Mouse (Mus musculus): ENCODE results near the gene Mfap4. TPM values are rescaled to one million over a fixed set of nuclear protein-coding genes. Genes with fewer than 3 reads are reported as not detected.
A peak's percentile ranks its signal among the peaks of the same experiment; 100 is the strongest.

Gene Mfap4
- polyA plus RNA-seq, 1 experiment from 2014 or later: 163 TPM

- DNase-seq (ENCODE audit: low spot score): no peak
- no peaks in the 10 kb centered on the region for H3K27me3 ChIP-seq (replicated peaks; ENCODE audit: low read depth, poor library complexity, severe bottlenecking)
- no peaks in the 10 kb centered on the region for H3K9me3 ChIP-seq
- WGBS: 71% methylated on average over 6 of the region's 6 CpGs
- H3K4me1 ChIP-seq: peaks cover 7% of the 10 kb centered on the region
- no peaks in the 10 kb centered on the region for H3K36me3 ChIP-seq (replicated peaks)
- no peak overlapping the region for H3K4me3 ChIP-seq
- H3K27ac ChIP-seq (replicated peaks): peak overlapping the region; percentile 24
Observed at GRCm38 (mm10) chr11:61498736-61499504, 13.7 kb downstream of the Mfap4 start.

- Histone ChIP-seq H3K27ac (replicated peaks) (no peak overlapping the region; the same call in 1 of the 2 replicates), H3K36me3 (replicated peaks) (peaks cover 9% of the 10 kb centered on the region), H3K9me3 (no peaks in the 10 kb centered on the region), H3K4me1 (peaks cover 20% of the 10 kb centered on the region), H3K27me3 (replicated peaks; ENCODE audit: low read depth, poor library complexity, severe bottlenecking) (no peaks in the 10 kb centered on the region), H3K4me3 (no peak overlapping the region)
- 73% methylated on average over 8 of the region's 8 CpGs for WGBS
- no peak for DNase-seq (ENCODE audit: low spot score)
Observed at GRCm38 (mm10) chr11:61503933-61504332, 18.7 kb downstream of the Mfap4 start.

- WGBS: under 1% methylated on average over 39 of the region's 39 CpGs
- Histone ChIP-seq H3K27ac (replicated peaks) (peak within 1 kb of the TSS; percentile 92), H3K9me3 (no peaks in the 10 kb centered on the region), H3K4me3 (peak within 1 kb of the TSS; percentile 78), H3K36me3 (replicated peaks) (peaks cover 17% of the 10 kb centered on the region), H3K27me3 (replicated peaks; ENCODE audit: low read depth, poor library complexity, severe bottlenecking) (no peaks in the 10 kb centered on the region), H3K4me1 (peaks cover 20% of the 10 kb centered on the region)
- DNase-seq (ENCODE audit: low spot score): peak; percentile 94
Observed at GRCm38 (mm10) chr11:61504713-61505257, 19.6 kb downstream of the Mfap4 start, which contains the start of gene B9d1. Gene B9d1 (plus strand): TSS chr11:61505144.

GRCm38 (mm10) chr11:61514953-61515352, 29.7 kb downstream of the Mfap4 start:
- H3K9me3 ChIP-seq: no peaks in the 10 kb centered on the region
- H3K4me1 ChIP-seq: no peaks in the 10 kb centered on the region
- H3K27me3 ChIP-seq (replicated peaks; ENCODE audit: low read depth, poor library complexity, severe bottlenecking): no peaks in the 10 kb centered on the region
- no peak overlapping the region for H3K4me3 ChIP-seq
- DNase-seq (ENCODE audit: low spot score): peak; percentile 57
- H3K36me3 ChIP-seq (replicated peaks): peaks cover 86% of the 10 kb centered on the region
- H3K27ac ChIP-seq (replicated peaks): no peak overlapping the region
- WGBS: 31% methylated on average over 3 of the region's 3 CpGs

DNA sequence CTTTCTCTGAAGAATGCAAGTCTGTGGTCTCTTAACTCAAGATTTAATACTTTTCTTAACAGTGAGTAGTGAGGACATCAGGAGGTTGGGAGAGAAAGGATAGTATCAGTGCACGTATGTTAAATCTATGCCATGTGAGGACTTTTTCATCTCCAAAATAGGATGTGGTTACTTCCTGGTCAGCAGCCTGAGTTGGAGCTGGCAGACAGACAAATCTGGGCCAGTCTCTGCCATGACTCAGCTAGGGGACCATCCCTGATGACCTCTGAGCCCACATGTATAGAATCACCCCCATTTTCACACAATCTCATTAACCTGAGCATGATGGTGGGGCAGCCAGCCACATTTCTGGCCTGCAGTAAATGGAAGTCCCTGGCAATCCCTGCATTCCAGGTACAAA, 32.7 kb downstream of the Mfap4 start:
- DNase-seq (ENCODE audit: low spot score): no peak
- Histone ChIP-seq H3K36me3 (replicated peaks) (peaks cover 87% of the 10 kb centered on the region), H3K9me3 (no peaks in the 10 kb centered on the region), H3K4me1 (no peaks in the 10 kb centered on the region), H3K27me3 (replicated peaks; ENCODE audit: low read depth, poor library complexity, severe bottlenecking) (no peaks in the 10 kb centered on the region), H3K27ac (replicated peaks) (no peak overlapping the region), H3K4me3 (no peak overlapping the region)
- WGBS: 86% methylated on average over 1 of the region's 1 CpGs

- DNase-seq (ENCODE audit: low spot score): no peak
- Histone ChIP-seq H3K9me3 (no peaks in the 10 kb centered on the region), H3K4me1 (no peaks in the 10 kb centered on the region), H3K27ac (replicated peaks) (no peak overlapping the region), H3K36me3 (replicated peaks) (peaks cover 81% of the 10 kb centered on the region), H3K27me3 (replicated peaks; ENCODE audit: low read depth, poor library complexity, severe bottlenecking) (no peaks in the 10 kb centered on the region), H3K4me3 (no peak overlapping the region)
- 96% methylated on average over 3 of the region's 3 CpGs for WGBS
Observed at GRCm38 (mm10) chr11:61518871-61519270, 33.6 kb downstream of the Mfap4 start.

DNA sequence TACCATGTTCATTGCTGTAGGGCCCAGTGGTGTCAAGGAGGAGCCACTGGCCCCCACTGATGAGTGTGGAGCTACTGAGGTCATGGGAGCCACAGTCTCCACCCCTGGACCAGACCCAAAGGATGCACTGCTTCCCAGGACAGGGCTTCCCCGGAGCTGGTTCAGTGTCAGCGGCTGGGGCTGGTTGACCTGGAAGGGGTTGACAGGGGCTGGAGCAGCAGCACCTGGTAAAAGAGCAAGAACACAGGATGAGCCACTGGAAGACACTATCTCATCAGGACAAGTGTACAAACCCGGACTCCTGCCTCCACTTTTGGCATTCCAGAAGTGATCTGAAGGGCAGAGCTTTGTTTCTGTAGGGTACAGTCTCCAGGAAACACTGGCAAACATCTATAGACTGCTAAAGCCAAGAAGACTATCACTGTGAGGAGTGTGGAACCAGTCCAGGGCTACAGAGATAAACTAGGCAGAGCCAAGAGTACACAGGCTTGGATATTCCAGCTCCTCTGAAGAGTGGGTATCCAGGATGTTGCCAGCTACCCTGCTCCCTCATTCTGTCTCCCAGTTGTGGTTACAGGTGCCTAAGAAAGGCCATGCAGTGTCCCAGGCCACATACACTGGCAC, 34.4 kb downstream of the Mfap4 start:
- Histone ChIP-seq H3K4me3 (no peak overlapping the region), H3K9me3 (no peaks in the 10 kb centered on the region), H3K27ac (replicated peaks) (no peak overlapping the region), H3K4me1 (no peaks in the 10 kb centered on the region), H3K36me3 (replicated peaks) (peaks cover 74% of the 10 kb centered on the region), H3K27me3 (replicated peaks; ENCODE audit: low read depth, poor library complexity, severe bottlenecking) (no peaks in the 10 kb centered on the region)
- no peak for DNase-seq (ENCODE audit: low spot score)
- WGBS: 95% methylated on average over 3 of the region's 3 CpGs

DNA sequence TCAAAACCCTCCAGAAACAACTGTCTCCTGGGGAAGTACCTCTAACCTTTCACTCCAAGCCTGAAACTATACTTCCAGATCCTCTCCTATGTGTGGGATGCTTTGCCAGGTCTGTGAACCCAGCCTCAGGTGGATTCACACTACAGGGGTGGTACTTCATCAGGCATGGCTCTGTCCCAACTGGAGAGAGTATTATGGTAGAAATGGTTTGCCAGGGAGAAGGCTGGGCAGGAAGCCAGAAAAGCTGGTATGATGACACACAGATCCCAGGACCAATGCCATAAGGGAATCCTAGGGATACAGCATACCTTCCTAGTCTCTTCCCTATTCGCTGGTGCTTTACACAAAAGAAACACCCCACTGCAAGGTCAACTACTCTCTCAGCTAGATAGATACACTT, 41.6 kb downstream of the Mfap4 start:
- Histone ChIP-seq H3K4me1 (peaks cover 7% of the 10 kb centered on the region; the same call in 1 of the 2 replicates), H3K4me3 (no peak overlapping the region), H3K36me3 (replicated peaks) (peaks cover 61% of the 10 kb centered on the region), H3K9me3 (no peaks in the 10 kb centered on the region), H3K27me3 (replicated peaks; ENCODE audit: low read depth, poor library complexity, severe bottlenecking) (no peaks in the 10 kb centered on the region), H3K27ac (replicated peaks) (no peak overlapping the region)
- no peak for DNase-seq (ENCODE audit: low spot score)
- WGBS: 91% methylated on average over 1 of the region's 1 CpGs

DNA sequence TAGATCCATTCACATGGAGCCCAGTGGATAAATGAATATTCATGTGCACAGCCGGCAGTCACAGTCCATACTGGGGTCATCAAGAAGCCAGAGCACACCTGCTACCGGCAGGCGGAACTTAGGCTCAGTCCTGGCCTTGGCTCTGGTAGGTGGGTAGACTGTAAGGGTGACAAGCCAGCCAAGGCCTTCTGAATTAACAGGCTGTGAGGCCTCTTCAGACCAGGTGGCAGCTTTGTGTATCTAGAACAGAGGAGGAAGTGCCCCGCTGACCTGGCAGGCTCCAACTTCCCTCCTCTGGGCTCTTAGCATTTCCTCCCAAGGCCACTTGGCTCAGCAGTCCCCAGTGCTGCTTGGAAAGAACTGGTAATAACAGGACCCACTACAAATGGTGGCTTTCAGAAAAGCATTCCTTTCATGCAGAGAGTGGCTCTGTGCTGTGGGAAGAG, 44.1 kb downstream of the Mfap4 start:
- no peak overlapping the region for H3K27ac ChIP-seq (replicated peaks)
- peaks cover 11% of the 10 kb centered on the region for H3K4me1 ChIP-seq
- no peaks in the 10 kb centered on the region for H3K9me3 ChIP-seq
- H3K4me3 ChIP-seq: no peak overlapping the region
- no peak for DNase-seq (ENCODE audit: low spot score)
- peaks cover 66% of the 10 kb centered on the region for H3K36me3 ChIP-seq (replicated peaks)
- H3K27me3 ChIP-seq (replicated peaks; ENCODE audit: low read depth, poor library complexity, severe bottlenecking): no peaks in the 10 kb centered on the region
- WGBS: 60% methylated on average over 4 of the region's 4 CpGs

- H3K36me3 ChIP-seq (replicated peaks): peaks cover 53% of the 10 kb centered on the region
- no peak overlapping the region for H3K4me3 ChIP-seq
- no peaks in the 10 kb centered on the region for H3K27me3 ChIP-seq (replicated peaks; ENCODE audit: low read depth, poor library complexity, severe bottlenecking)
- WGBS: 94% methylated on average over 2 of the region's 2 CpGs
- H3K27ac ChIP-seq (replicated peaks): no peak overlapping the region
- no peak for DNase-seq (ENCODE audit: low spot score)
- H3K4me1 ChIP-seq: peaks cover 15% of the 10 kb centered on the region
- no peaks in the 10 kb centered on the region for H3K9me3 ChIP-seq
Observed at GRCm38 (mm10) chr11:61532820-61533219, 47.6 kb downstream of the Mfap4 start.

GRCm38 (mm10) chr11:61533571-61533970, 48.3 kb downstream of the Mfap4 start:
- peak; percentile 21 for DNase-seq (ENCODE audit: low spot score)

DNA sequence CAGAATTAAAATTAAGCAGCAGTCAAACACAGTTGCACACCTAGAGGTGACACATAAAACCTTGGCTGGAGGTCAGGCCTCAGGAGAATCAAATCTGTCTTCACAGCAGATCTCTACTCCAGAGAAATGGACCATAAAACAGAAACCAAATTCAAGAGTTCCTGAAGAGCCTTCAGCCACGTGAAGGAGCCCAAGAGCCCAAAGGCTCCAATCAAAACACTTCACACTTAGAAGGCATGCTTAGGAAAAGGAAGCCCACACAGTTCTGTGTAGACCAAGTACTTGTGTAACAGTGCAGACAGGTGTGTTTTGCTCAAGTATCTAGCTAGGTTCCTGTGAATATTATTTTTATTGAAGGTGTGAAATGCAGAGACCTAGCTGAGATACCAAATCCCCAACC, 50.3 kb downstream of the Mfap4 start:
- Histone ChIP-seq H3K4me1 (peaks cover 9% of the 10 kb centered on the region), H3K9me3 (no peaks in the 10 kb centered on the region), H3K36me3 (replicated peaks) (peaks cover 41% of the 10 kb centered on the region), H3K27ac (replicated peaks) (no peak overlapping the region), H3K27me3 (replicated peaks; ENCODE audit: low read depth, poor library complexity, severe bottlenecking) (no peaks in the 10 kb centered on the region), H3K4me3 (no peak overlapping the region)
- WGBS: 71% methylated on average over 1 of the region's 1 CpGs
- DNase-seq (ENCODE audit: low spot score): no peak

More at GRCm38 (mm10) chr11:61533571-61533970, 48.3 kb downstream of the Mfap4 start:
- Histone ChIP-seq H3K4me3 (no peak overlapping the region), H3K27ac (replicated peaks) (no peak overlapping the region), H3K36me3 (replicated peaks) (peaks cover 49% of the 10 kb centered on the region), H3K9me3 (no peaks in the 10 kb centered on the region), H3K4me1 (peaks cover 15% of the 10 kb centered on the region), H3K27me3 (replicated peaks; ENCODE audit: low read depth, poor library complexity, severe bottlenecking) (no peaks in the 10 kb centered on the region)
- 61% methylated on average over 5 of the region's 5 CpGs for WGBS

DNA sequence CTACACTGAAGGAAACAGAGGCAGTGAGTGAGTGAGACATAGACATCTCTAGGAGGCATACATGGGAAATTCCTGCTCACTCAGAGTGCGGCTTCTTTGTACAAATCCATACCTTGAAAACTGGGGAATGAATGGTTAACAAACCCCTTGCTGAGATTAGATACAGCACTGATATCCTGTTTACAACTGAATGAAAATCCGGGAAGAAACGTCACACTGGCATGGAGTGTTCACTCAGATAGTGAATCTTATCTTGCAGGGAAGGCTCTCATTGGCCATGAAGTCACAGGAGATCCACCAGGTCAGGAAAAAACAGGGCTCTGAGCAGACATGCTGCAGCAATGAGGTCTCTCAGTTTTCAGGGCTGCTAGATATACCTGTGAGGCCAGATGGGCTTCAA, 51.7 kb downstream of the Mfap4 start:
- DNase-seq (ENCODE audit: low spot score): no peak
- peaks cover 17% of the 10 kb centered on the region for H3K4me1 ChIP-seq
- H3K27me3 ChIP-seq (replicated peaks; ENCODE audit: low read depth, poor library complexity, severe bottlenecking): no peaks in the 10 kb centered on the region
- WGBS: 75% methylated on average over 3 of the region's 3 CpGs
- no peaks in the 10 kb centered on the region for H3K9me3 ChIP-seq
- H3K4me3 ChIP-seq: no peak overlapping the region
- peaks cover 34% of the 10 kb centered on the region for H3K36me3 ChIP-seq (replicated peaks)
- no peak overlapping the region for H3K27ac ChIP-seq (replicated peaks)

Data from embryonic facial prominence, embryonic 10.5 days (tissue).